Mouse (Mus musculus) liver, postnatal 0 days (tissue): ENCODE measurements at regions not wholly inside any gene's neighbourhood (a gene's known extent, or its start where the extent isn't known, plus 50 kb on each side); places are given as distances from the start of the nearest gene placed in this dataset.

Experiments used
- ATAC-seq: fragments of 200-750 bp; cut with Nextera tagmentation; 2 replicates; pipeline ENCODE4 v1.8.0; 2017; ENCODE audit warnings: mild to moderate bottlenecking, moderate library complexity
- DNase-seq: peaks from one replicate; pipeline ENCODE4 v3.0.0-alpha.2; 2016
- H3K27ac ChIP-seq: fragments of 300-500 bp; sonication (generic); 2 replicates; pipeline ENCODE4 v1.5.1; 2014; ENCODE audit warnings: antibody characterized with exemption, moderate library complexity, mild to moderate bottlenecking, low read depth
- H3K27me3 ChIP-seq: fragments of 300-500 bp; sonication (generic); 2 replicates; pipeline ENCODE4 v1.6.1; 2014; ENCODE audit warnings: low read length, control low read depth, mixed read lengths; ENCODE audit not compliant: insufficient read depth
- H3K36me3 ChIP-seq: fragments of 300-500 bp; sonication (generic); replicated peaks from 2 replicates; pipeline ENCODE4 v1.6.1; 2014; ENCODE audit warnings: mild to moderate bottlenecking, control low read depth, low read length, moderate library complexity, mixed read lengths; ENCODE audit not compliant: insufficient read depth
- H3K4me1 ChIP-seq: fragments of 300-500 bp; sonication (generic); 2 replicates; pipeline ENCODE4 v1.6.1; 2014; ENCODE audit warnings: antibody characterized with exemption, mild to moderate bottlenecking, control low read depth; ENCODE audit not compliant: insufficient read depth
- H3K4me2 ChIP-seq: fragments of 300-500 bp; sonication (generic); 2 replicates; pipeline ENCODE4 v1.6.1; 2014; ENCODE audit warnings: low read depth, mild to moderate bottlenecking, low read length, moderate library complexity, mixed read lengths
- H3K4me3 ChIP-seq: fragments of 300-500 bp; sonication (generic); 2 replicates; pipeline ENCODE4 v1.5.1; 2014; ENCODE audit warnings: low read depth, low read length
- H3K9ac ChIP-seq: fragments of 300-500 bp; sonication (generic); replicated peaks from 2 replicates; pipeline ENCODE4 v1.6.1; 2014; ENCODE audit warnings: mild to moderate bottlenecking, moderate library complexity
- H3K9me3 ChIP-seq: fragments of 300-500 bp; sonication (generic); 2 replicates; pipeline ENCODE4 v1.6.1; 2016; ENCODE audit warnings: mild to moderate bottlenecking, control low read depth, low read length, mixed read lengths
- CTCF ChIP-seq: sonication (generic); IDR thresholded peaks from 2 replicates; pipeline ENCODE4 v1.5.1; 2016; ENCODE audit warnings: antibody characterized with exemption, low read depth
- EP300 ChIP-seq: IDR thresholded peaks from 2 replicates; pipeline ENCODE4 v1.6.1; 2016; ENCODE audit warnings: antibody characterized with exemption, low read depth, mild to moderate bottlenecking
- WGBS: fragments of 180-500 bp; shearing (Covaris S2); extraction: QIAGEN DNeasy Blood & Tissue Kit; methylation state at CpG from one replicate; pipeline ENCODE4 v1.1.7; 2014; ENCODE audit not compliant: insufficient replicate concordance; 5-methylcytosine and 5-hydroxymethylcytosine counted together

- no peak overlapping the region for H3K27ac ChIP-seq
- no peak overlapping the region for H3K4me3 ChIP-seq
- no peaks in the 10 kb centered on the region for H3K36me3 ChIP-seq
- DNase-seq (no peak), ATAC-seq (no peak)
- 75% methylated on average over 7 of the region's 7 CpGs for WGBS
- H3K9me3 ChIP-seq, result no peaks in the 10 kb centered on the region
- H3K9ac ChIP-seq, result no peak overlapping the region
- no peaks in the 10 kb centered on the region for H3K4me1 ChIP-seq
- H3K27me3 ChIP-seq, result no peaks in the 10 kb centered on the region
- no peak for TF ChIP-seq CTCF
- TF ChIP-seq EP300, result no peak
- no peak overlapping the region for H3K4me2 ChIP-seq
Observed at GRCm38 (mm10) chr12:71467820-71468219, 158.1 kb downstream of the Dact1 start.

DNA sequence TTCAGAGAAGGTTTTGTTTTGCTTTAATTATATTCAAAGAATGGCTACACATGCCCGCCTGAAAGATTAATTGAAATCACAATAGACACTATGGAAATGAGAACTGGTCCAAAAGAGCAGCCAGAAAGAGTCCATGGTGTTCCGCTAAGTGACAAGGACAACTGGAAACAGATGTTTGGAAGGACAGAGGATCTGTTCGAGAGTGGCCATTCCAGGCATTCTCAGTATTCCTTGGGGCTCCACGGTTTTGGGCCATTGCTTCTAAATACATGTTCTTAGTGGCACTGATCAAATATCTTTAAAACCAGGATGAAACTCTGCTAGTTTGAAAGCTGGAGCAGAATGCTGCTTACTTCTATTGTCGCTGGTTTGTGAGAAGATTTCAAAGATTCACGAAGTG is 158.6 kb downstream of the Dact1 start:
- ATAC-seq (no peak), DNase-seq (no peak)
- Histone ChIP-seq H3K4me3 (no peak overlapping the region), H3K27ac (no peak overlapping the region), H3K27me3 (no peaks in the 10 kb centered on the region), H3K9ac (no peak overlapping the region), H3K9me3 (no peaks in the 10 kb centered on the region), H3K4me2 (no peak overlapping the region), H3K36me3 (no peaks in the 10 kb centered on the region), H3K4me1 (no peaks in the 10 kb centered on the region)
- TF ChIP-seq EP300, result no peak
- TF ChIP-seq CTCF, result no peak
- 73% methylated on average over 6 of the region's 6 CpGs for WGBS

DNA sequence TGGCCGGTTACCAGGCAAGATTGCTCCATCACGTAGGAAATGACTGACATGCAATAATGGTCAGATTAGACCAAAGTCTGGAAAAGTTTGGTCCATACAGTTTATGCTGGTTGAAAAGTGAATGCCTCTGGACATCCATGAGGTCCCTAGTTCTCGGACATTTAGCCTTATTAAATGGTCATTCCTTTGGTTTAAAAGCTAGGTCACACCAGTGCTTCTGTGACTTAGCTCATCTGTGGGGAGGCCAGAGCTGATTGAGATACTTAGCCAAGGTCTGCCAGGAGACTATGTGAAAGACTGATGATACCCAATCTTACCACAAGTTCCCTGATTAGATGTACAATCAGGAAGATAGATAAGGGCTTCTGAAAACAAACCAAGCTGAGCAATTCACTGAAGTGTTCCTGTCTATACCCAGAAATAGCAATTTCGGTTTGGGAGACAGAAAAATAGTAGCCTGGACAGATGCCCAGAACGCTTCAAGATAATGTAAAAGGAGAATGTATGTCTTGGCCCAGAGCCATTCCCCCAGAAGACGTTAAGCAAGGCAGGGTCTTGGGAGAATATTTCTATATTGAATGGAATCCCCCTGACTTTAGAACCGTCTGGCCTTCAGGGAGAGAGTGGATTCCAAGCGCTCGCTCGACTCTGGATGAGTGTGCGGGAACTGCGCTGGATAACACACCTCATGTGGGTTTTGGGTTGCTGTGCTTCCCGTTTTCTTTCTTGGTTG is 161.5 kb downstream of the Dact1 start:
- Histone ChIP-seq H3K4me3 (no peak overlapping the region), H3K9ac (no peak overlapping the region), H3K4me2 (no peak overlapping the region), H3K27me3 (no peaks in the 10 kb centered on the region), H3K27ac (no peak overlapping the region), H3K4me1 (no peaks in the 10 kb centered on the region), H3K9me3 (no peaks in the 10 kb centered on the region), H3K36me3 (no peaks in the 10 kb centered on the region)
- TF ChIP-seq CTCF (no peak), EP300 (no peak)
- no peak for DNase-seq
- 75% methylated on average over 13 of the region's 13 CpGs for WGBS
- ATAC-seq, result no peak

DNA sequence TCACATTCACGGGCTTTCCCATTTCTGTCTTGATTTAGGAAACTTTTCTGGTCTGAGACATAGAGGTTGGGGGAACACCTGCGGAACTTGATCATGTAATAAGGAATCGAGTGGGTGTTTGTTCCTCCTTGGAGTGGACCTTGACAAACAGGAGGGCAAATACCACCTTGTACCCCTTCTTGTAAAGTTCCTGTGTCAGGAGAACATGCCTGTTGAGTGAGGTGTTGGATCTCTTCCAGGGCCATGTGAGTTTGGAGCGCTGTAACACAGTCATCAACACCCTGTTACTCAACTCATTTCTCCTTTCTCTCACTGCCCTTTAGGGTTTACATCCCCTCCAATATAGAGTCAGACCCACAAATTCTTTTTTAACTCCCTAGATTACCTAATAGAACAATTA is 162.0 kb downstream of the Dact1 start:
- no peak for ATAC-seq
- TF ChIP-seq EP300 (no peak), CTCF (no peak)
- no peak overlapping the region for H3K27ac ChIP-seq

GRCm38 (mm10) chr12:71476238-71476637 is 166.6 kb downstream of the Dact1 start:
- Histone ChIP-seq H3K4me3 (no peak overlapping the region), H3K36me3 (no peaks in the 10 kb centered on the region), H3K9ac (no peak overlapping the region), H3K27me3 (no peaks in the 10 kb centered on the region), H3K4me2 (no peak overlapping the region), H3K27ac (no peak overlapping the region), H3K9me3 (no peaks in the 10 kb centered on the region), H3K4me1 (no peaks in the 10 kb centered on the region)
- TF ChIP-seq CTCF (no peak), EP300 (no peak)
- ATAC-seq (no peak), DNase-seq (no peak)
- WGBS, result 52% methylated on average over 4 of the region's 4 CpGs

More for the DNA sequence above, 162.0 kb downstream of the Dact1 start:
- H3K4me2 ChIP-seq, result no peak overlapping the region
- H3K4me1 ChIP-seq, result no peaks in the 10 kb centered on the region
- no peak overlapping the region for H3K4me3 ChIP-seq
- 72% methylated on average over 4 of the region's 4 CpGs for WGBS
- H3K9me3 ChIP-seq, result no peaks in the 10 kb centered on the region
- H3K9ac ChIP-seq, result no peak overlapping the region
- no peaks in the 10 kb centered on the region for H3K27me3 ChIP-seq
- no peaks in the 10 kb centered on the region for H3K36me3 ChIP-seq
- no peak for DNase-seq

- Histone ChIP-seq H3K27me3 (no peaks in the 10 kb centered on the region), H3K4me3 (no peak overlapping the region), H3K4me2 (no peak overlapping the region), H3K9me3 (no peaks in the 10 kb centered on the region), H3K36me3 (no peaks in the 10 kb centered on the region), H3K4me1 (0 out of 2 replicates have a peak, but pooled peaks cover 2% of the 10 kb centered on the region), H3K9ac (no peak overlapping the region), H3K27ac (no peak overlapping the region)
- 31% methylated on average over 5 of the region's 5 CpGs for WGBS
- TF ChIP-seq CTCF (no peak), EP300 (no peak)
- ATAC-seq (no peak), DNase-seq (no peak)
Observed at GRCm38 (mm10) chr12:71477691-71478090, 168.0 kb downstream of the Dact1 start.
